Mouse (Mus musculus) embryonic facial prominence, embryonic 11.5 days (tissue): ENCODE data around the gene Pkn3. TPM values are rescaled to one million over a fixed set of nuclear protein-coding genes. Genes with fewer than 3 reads are reported as not detected.
A peak's percentile ranks its signal among the peaks of the same experiment; 100 is the strongest.

Experiments used
- ATAC-seq: fragments of 200-750 bp; cut with Nextera tagmentation; replicated peaks from 2 replicates; pipeline ENCODE4 v1.8.0; 2017; ENCODE audit warnings: low read depth; ENCODE audit not compliant: insufficient number of reproducible peaks, low FRiP score, low TSS enrichment
- DNase-seq: peaks from one replicate; pipeline ENCODE4 v3.0.0-alpha.2; 2015; ENCODE audit warnings: low spot score
- H3K27ac ChIP-seq: fragments of 300-500 bp; sonication (generic); replicated peaks from 2 replicates; pipeline ENCODE4 v1.5.1; 2014; ENCODE audit warnings: mild to moderate bottlenecking, low read depth, low read length, control low read depth
- H3K27me3 ChIP-seq: fragments of 300-500 bp; sonication (generic); 2 replicates; pipeline ENCODE4 v1.6.1; 2014; ENCODE audit warnings: mild to moderate bottlenecking, low read length, moderate library complexity, mixed read lengths; ENCODE audit not compliant: control insufficient read depth, insufficient read depth
- H3K36me3 ChIP-seq: fragments of 300-500 bp; sonication (generic); replicated peaks from 2 replicates; pipeline ENCODE4 v1.6.1; 2014; ENCODE audit warnings: low read depth, mild to moderate bottlenecking, low read length, moderate library complexity, mixed read lengths; ENCODE audit not compliant: control insufficient read depth, insufficient read depth
- H3K4me1 ChIP-seq: fragments of 300-500 bp; sonication (generic); 2 replicates; pipeline ENCODE4 v1.6.1; 2014; ENCODE audit warnings: low read length, mixed read lengths; ENCODE audit not compliant: control insufficient read depth, insufficient read depth
- H3K4me2 ChIP-seq: fragments of 300-500 bp; sonication (generic); 2 replicates; pipeline ENCODE4 v1.6.1; 2014; ENCODE audit warnings: low read depth, mild to moderate bottlenecking, control low read depth, low read length, moderate library complexity
- H3K4me3 ChIP-seq: fragments of 300-500 bp; sonication (generic); 2 replicates; pipeline ENCODE4 v1.5.1; 2014; ENCODE audit warnings: low read depth, low read length, control low read depth
- H3K9ac ChIP-seq: fragments of 300-500 bp; sonication (generic); replicated peaks from 2 replicates; pipeline ENCODE4 v1.6.1; 2014; ENCODE audit warnings: mild to moderate bottlenecking, control low read depth, low read length
- H3K9me3 ChIP-seq: fragments of 300-500 bp; sonication (generic); replicated peaks from 2 replicates; pipeline ENCODE4 v1.6.1; 2016; ENCODE audit warnings: mild to moderate bottlenecking, low read length, inconsistent platforms, mixed read lengths; ENCODE audit not compliant: control insufficient read depth
- WGBS: fragments of 180-500 bp; shearing (Covaris S2); extraction: QIAGEN DNeasy Blood & Tissue Kit; methylation state at CpG from one replicate; pipeline ENCODE4 v1.1.7; 2014; 5-methylcytosine and 5-hydroxymethylcytosine counted together
- polyA plus RNA-seq: library from polyadenylated mRNA; unstranded; fragments of >200 nt; fragmentation: Nextera tagmentation; extraction: Ambion mirVana; gene quantifications from 2 replicates; pipeline ENCODE4 v1.2.1, GENCODE M21; 2014

Gene Pkn3
- polyA plus RNA-seq, 1 experiment from 2014 or later: 8.8 TPM

DNA sequence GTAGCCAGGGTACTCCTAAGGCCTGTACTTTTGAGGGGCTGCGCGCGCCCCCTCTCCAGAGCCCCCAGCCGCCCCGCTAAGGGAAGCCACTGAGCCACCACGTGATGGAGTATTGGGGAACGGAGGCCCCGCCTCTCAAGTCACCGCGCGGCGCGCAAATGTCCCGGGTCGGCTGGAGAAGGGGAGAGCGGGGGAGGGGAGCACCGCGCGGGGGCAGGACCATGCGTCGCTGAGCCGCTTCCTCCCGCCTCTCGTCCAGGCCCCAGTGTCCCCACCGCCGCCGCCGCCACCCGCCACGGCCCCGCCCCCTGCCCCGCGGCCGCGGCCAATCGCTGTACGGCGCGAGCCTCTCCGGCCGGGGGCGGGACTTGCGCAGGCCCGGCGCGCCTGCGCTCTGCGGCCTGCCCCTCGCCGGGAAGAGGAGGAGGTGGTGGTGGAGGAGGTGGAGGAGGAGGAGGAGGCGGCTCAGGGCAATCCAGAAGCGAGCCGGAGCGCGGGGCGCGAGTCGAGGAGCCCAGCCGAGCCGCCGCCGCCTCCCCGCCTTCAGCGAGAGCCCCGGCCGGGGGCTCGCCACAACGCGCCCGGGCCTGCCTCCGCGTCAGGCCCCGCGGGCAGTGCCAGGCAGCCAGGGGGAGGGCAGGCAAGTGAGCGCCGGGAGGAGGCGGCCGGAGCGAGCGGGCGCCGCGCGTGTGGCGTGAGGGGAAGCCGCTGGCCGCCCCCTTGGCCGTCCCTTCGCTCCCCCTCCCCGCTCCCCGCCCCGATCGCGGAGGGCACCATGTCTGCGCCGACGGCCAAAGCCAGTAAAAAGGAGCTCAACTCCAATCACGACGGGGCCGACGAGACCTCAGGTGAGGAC lies 11.2 kb upstream of the Pkn3 start:
- no peaks in the 10 kb centered on the region for H3K9me3 ChIP-seq
- H3K9ac ChIP-seq: peak overlapping the region; percentile 100
- H3K4me2 ChIP-seq: peak overlapping the region; percentile 54
- 0% methylated on average over 37 of the region's 101 CpGs for WGBS
- H3K27ac ChIP-seq: peak overlapping the region; percentile 99
- peak overlapping the region; percentile 100 for H3K4me3 ChIP-seq
- H3K27me3 ChIP-seq: no peaks in the 10 kb centered on the region
- DNase-seq (peak; percentile 96), ATAC-seq (peak; percentile 91)
- peaks cover 9% of the 10 kb centered on the region; the same call in 1 of the 2 replicates for H3K36me3 ChIP-seq
- H3K4me1 ChIP-seq: no peaks in the 10 kb centered on the region; the same call in 1 of the 2 replicates

DNA sequence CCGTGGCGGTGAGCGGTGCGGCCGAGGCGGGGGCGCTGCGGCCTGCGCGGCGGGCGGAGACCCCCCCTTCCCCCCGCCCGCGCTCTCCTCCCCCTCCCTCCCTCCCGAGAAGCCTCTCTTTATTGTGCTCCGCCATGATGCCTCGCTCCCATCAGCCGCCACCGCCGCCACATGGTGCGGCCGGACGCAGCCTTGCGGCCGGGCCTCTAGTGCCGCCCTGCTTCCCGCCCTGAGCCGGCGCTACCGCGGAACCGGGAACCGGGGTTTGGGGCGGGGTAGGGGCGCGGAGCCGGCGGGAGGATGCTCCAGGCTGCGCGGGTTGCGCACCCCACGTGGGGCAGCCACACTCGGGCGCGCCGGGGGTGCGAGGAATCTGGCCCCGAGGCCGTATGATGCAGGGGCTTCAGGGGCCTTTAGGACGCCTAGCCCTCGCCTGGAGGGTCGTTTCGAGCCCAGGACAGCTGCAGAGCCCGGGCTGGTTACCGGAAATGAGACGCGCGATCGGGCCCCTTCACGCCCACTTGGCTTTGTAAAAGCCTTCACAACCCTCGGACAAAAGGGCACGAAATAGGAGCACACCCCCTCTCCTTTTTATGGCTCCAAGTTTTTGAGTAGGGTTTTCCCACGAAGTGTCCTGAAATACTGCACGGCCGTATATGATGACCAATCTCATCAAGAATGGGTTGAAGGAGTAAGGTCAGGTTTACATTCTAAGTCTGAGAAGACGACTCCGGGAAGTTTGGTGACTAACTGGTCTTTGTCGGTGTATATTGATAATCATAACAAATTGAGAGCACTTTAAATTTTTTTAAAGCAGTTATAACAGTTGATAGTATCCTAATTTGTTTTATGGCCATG lies 10.2 kb upstream of the Pkn3 start:
- Histone ChIP-seq H3K27ac (peak overlapping the region; percentile 99), H3K27me3 (no peaks in the 10 kb centered on the region), H3K9me3 (no peaks in the 10 kb centered on the region), H3K4me3 (peak overlapping the region; percentile 100), H3K4me1 (no peaks in the 10 kb centered on the region; the same call in 1 of the 2 replicates), H3K9ac (peak overlapping the region; percentile 100), H3K36me3 (peaks cover 9% of the 10 kb centered on the region; the same call in 1 of the 2 replicates), H3K4me2 (peak overlapping the region; percentile 60)
- ATAC-seq (peak; percentile 6), DNase-seq (peak; percentile 64)
- WGBS: under 1% methylated on average over 59 of the region's 69 CpGs

GRCm38 (mm10) chr2:30067962-30068361 lies 9.5 kb upstream of the Pkn3 start:
- Histone ChIP-seq H3K4me1 (no peaks in the 10 kb centered on the region; the same call in 1 of the 2 replicates), H3K9ac (peak overlapping the region; percentile 100), H3K36me3 (peaks cover 10% of the 10 kb centered on the region; the same call in 1 of the 2 replicates), H3K4me3 (peak overlapping the region; percentile 100), H3K27ac (no peak overlapping the region), H3K9me3 (no peaks in the 10 kb centered on the region), H3K4me2 (peak overlapping the region; percentile 60), H3K27me3 (no peaks in the 10 kb centered on the region)
- DNase-seq (no peak), ATAC-seq (no peak)
- WGBS: 28% methylated on average over 7 of the region's 7 CpGs

DNA sequence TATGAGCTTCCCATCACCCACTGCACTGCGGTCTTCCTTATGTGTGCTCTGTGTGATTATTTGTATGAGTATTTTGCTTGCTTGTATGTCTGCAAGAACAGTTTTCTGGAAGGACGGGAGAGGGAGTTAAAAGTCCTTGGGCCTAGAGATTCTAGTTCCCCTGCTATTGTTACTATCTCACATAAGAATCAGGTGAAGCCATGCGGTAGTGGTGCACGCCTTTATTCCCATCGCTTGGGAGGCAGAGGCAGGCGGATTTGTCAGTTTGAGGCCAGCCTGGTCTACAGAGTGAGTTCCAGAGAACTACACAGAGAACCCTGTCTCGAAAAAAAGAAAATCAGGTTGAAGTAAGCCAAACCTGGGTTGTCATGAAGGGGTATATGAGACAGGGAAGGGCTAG lies 4.6 kb upstream of the Pkn3 start:
- no peaks in the 10 kb centered on the region for H3K27me3 ChIP-seq
- no peak overlapping the region for H3K4me3 ChIP-seq
- DNase-seq (no peak), ATAC-seq (no peak)
- H3K4me1 ChIP-seq: no peaks in the 10 kb centered on the region
- no peaks in the 10 kb centered on the region for H3K9me3 ChIP-seq
- 75% methylated on average over 7 of the region's 7 CpGs for WGBS
- no peak overlapping the region for H3K27ac ChIP-seq
- H3K36me3 ChIP-seq: peaks cover 11% of the 10 kb centered on the region
- no peak overlapping the region for H3K9ac ChIP-seq
- no peak overlapping the region for H3K4me2 ChIP-seq

DNA sequence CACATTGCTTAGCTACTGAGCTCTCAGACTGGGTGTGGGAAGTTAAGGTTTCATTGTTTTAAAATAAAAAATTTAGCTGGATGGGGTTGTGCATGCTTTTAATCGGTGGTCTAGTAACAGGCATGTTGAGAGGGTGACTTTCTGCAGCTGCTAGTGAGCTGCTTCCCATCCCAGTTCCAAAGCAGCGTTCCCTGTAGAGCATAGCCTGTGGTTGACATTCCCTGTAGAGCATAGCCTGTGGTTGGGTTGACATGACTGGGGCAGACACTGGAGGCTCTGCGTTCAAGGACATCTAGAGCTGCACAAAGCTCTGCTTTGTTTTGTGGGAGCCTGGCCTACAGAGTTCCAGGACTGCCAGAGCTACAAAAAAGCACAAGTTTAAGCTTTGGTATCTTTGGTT lies 4.2 kb upstream of the Pkn3 start:
- Histone ChIP-seq H3K4me3 (no peak overlapping the region), H3K27me3 (no peaks in the 10 kb centered on the region), H3K4me2 (no peak overlapping the region), H3K27ac (no peak overlapping the region), H3K36me3 (peaks cover 11% of the 10 kb centered on the region), H3K9ac (no peak overlapping the region), H3K4me1 (no peaks in the 10 kb centered on the region; the same call in 1 of the 2 replicates), H3K9me3 (no peaks in the 10 kb centered on the region)
- WGBS: 77% methylated on average over 3 of the region's 3 CpGs
- ATAC-seq (no peak), DNase-seq (no peak)

DNA sequence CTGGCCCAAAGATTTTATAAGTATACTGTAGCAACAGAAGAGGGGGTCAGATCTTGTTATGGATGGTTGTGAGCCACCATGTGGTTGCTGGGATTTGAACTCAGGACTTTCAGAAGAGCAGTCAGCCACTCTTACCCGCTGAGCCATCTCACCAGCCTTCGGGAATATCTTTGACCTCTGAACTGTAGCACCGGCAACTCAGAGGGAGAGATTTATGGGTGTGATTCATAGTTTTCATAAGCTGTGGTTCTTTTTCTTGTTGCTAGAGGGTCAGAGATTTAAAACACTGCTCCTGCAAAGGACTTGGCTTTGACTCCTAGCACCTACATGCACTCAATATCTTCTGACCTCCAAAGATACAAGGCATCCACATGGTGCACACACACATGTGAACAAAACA lies 1.9 kb upstream of the Pkn3 start:
- H3K9ac ChIP-seq: no peak overlapping the region
- H3K36me3 ChIP-seq: peaks cover 3% of the 10 kb centered on the region
- ATAC-seq (no peak), DNase-seq (no peak)
- H3K27ac ChIP-seq: no peak overlapping the region
- 87% methylated on average over 3 of the region's 3 CpGs for WGBS
- H3K4me1 ChIP-seq: no peaks in the 10 kb centered on the region; the same call in 1 of the 2 replicates
- no peak overlapping the region for H3K4me2 ChIP-seq
- H3K4me3 ChIP-seq: no peak overlapping the region
- no peaks in the 10 kb centered on the region for H3K27me3 ChIP-seq
- no peaks in the 10 kb centered on the region for H3K9me3 ChIP-seq

DNA sequence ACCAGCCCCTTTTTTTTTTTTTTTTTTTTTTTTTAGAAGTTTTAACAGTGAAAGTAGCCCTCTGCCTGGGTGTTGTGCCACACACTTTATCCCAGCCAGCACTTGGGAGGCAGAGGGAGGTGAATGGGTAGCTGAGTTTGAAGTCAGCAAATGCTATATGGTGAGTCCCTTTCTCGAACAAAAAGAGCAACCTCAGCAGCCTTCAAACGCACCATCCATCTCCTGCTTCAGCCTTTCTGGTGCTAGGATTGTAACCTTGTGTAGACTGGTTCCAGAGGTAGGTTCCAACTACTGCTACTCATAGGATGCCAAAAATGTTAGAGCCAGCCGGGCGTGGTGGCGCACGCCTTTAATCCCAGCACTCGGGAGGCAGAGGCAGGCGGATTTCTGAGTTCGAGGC lies 1.0 kb upstream of the Pkn3 start:
- Histone ChIP-seq H3K27ac (no peak overlapping the region), H3K4me1 (no peaks in the 10 kb centered on the region; the same call in 1 of the 2 replicates), H3K9ac (no peak overlapping the region), H3K9me3 (no peaks in the 10 kb centered on the region), H3K27me3 (no peaks in the 10 kb centered on the region), H3K36me3 (peaks cover 2% of the 10 kb centered on the region), H3K4me2 (no peak overlapping the region), H3K4me3 (no peak overlapping the region)
- WGBS: 92% methylated on average over 8 of the region's 9 CpGs
- no peak for ATAC-seq
- no peak for DNase-seq
